Mouse (Mus musculus) heart, adult 2 months (tissue): ENCODE data around the gene Calm5. TPM values are rescaled to one million over a fixed set of nuclear protein-coding genes. Genes with fewer than 3 reads are reported as not detected.

Experiments
- DNase-seq, 2 experiments: peaks; one replicate each; pipeline ENCODE4 v3.0.0; 2021
- H3K27ac ChIP-seq: fragments of 200-600 bp; 2 replicates; pipeline ENCODE4 v1.8.1; 2022
- H3K27me3 ChIP-seq: fragments of 200-500 bp; 2 replicates; pipeline ENCODE4 v1.6.1; 2012; ENCODE audit warnings: mild to moderate bottlenecking, low read length, inconsistent platforms, mixed read lengths; ENCODE audit not compliant: control insufficient read depth, insufficient read depth
- H3K36me3 ChIP-seq: fragments of 200-500 bp; 2 replicates; pipeline ENCODE4 v1.6.1; 2012; ENCODE audit warnings: low read length, inconsistent platforms; ENCODE audit not compliant: control insufficient read depth, insufficient read depth
- H3K4me1 ChIP-seq: fragments of 200-500 bp; 2 replicates; pipeline ENCODE4 v1.6.1; 2011; ENCODE audit warnings: low read length; ENCODE audit not compliant: control insufficient read depth, insufficient read depth
- H3K4me3 ChIP-seq: fragments of 200-600 bp; 2 replicates; pipeline ENCODE4 v1.8.1; 2022
- H3K79me2 ChIP-seq: fragments of 200-500 bp; replicated peaks from 2 replicates; pipeline ENCODE4 v1.6.1; 2012; ENCODE audit warnings: mild to moderate bottlenecking, inconsistent platforms, low read length, moderate library complexity, mixed read lengths; ENCODE audit not compliant: control insufficient read depth, insufficient read depth
- H3K9ac ChIP-seq: fragments of 200-500 bp; 2 replicates; pipeline ENCODE4 v1.6.1; 2012; ENCODE audit warnings: low read depth, mild to moderate bottlenecking, control low read depth, inconsistent platforms, low read length, mixed read lengths
- CTCF ChIP-seq: fragments of 200-600 bp; IDR thresholded peaks from 2 replicates; pipeline ENCODE4 v1.8.1; 2022; ENCODE audit warnings: antibody characterized with exemption, mild to moderate bottlenecking, moderate library complexity
- EP300 ChIP-seq: fragments of 200-500 bp; IDR thresholded peaks from 2 replicates; pipeline ENCODE4 v1.6.1; 2011; ENCODE audit warnings: low read depth, low read length, control low read depth; ENCODE audit not compliant: insufficient read depth
- POLR2A ChIP-seq: fragments of 200-500 bp; IDR thresholded peaks from 2 replicates; pipeline ENCODE4 v1.6.1; 2011; ENCODE audit warnings: mild to moderate bottlenecking, low read depth, low read length, control low read depth; ENCODE audit not compliant: insufficient read depth
- WGBS: fragments of 180-500 bp; shearing (Covaris S2); methylation state at CpG from one replicate; pipeline ENCODE4 v1.1.7; 2018; 5-methylcytosine and 5-hydroxymethylcytosine counted together
- intact Hi-C: fragments of 180-260 bp; cut with DNase I; formaldehyde crosslinking; loops from one replicate; pipeline ENCODE4 v1.15.1; 2025
- polyA plus RNA-seq: library from polyadenylated mRNA; depleted of rRNA; stranded (reverse); fragments of >200 nt; gene quantifications from 2 replicates; pipeline ENCODE4 v1.2.3, GENCODE M21; 2012
- total RNA-seq, 2 experiments: library from RNA; stranded (reverse); gene quantifications; 2 replicates each; pipeline ENCODE4 v1.2.3; 2021

Calm5 gene
- total and polyA plus RNA-seq, 3 experiments: not detected

DNA sequence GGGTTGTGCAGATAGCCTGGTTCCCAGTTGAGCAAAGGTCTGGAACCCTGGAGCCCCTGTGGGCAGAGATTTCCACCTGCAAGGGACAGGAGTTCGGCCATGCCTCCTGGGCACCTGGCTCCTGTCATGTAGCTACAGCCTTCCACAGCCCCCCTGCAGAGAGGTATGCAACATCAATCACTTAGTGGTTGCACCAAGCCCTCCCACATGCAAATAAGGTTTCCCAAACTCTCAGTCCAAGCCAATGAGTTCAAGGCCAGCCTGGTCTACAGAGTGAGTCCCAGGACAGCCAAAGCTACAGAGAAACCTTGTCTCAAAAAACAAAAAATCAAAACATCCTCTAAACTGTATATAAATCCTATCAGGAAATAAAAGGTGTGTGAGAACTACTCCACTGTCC, 3.6 kb upstream of the Calm5 start:
- no peak for DNase-seq
- Histone ChIP-seq H3K27ac (no peak overlapping the region), H3K79me2 (no peaks in the 10 kb centered on the region), H3K36me3 (no peaks in the 10 kb centered on the region), H3K4me3 (no peak overlapping the region), H3K9ac (no peak overlapping the region), H3K4me1 (no peaks in the 10 kb centered on the region), H3K27me3 (no peaks in the 10 kb centered on the region)
- TF ChIP-seq POLR2A (no peak), CTCF (no peak), EP300 (no peak)
- WGBS: 88% methylated on average over 1 of the region's 1 CpGs
- intact Hi-C loops: no loop called here

DNA sequence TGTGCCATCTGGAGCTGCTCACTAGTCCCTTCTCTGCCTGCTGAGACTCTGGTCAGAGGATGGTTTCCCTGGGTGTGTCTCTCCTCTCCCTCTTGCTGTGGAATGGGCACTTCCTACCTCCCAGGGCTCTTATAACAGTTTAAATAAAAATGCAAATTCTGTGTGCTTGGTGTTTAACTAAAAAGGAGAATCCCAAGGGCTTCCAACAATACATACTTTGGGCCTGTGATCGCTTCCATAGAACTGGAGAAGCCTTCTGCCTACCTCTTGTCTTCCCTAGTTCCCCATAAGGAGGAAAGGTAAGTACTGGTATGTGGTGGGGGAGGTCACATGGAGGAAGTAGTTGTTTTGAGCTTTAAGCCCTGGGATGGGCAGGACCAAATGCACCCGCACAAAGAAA, 883 bp downstream of the Calm5 start:
- no peak for TF ChIP-seq CTCF
- TF ChIP-seq EP300: no peak
- TF ChIP-seq POLR2A: no peak
- Histone ChIP-seq H3K27me3 (no peaks in the 10 kb centered on the region), H3K9ac (no peak overlapping the region), H3K4me3 (no peak overlapping the region), H3K27ac (no peak overlapping the region), H3K36me3 (no peaks in the 10 kb centered on the region), H3K79me2 (no peaks in the 10 kb centered on the region), H3K4me1 (peaks cover 2% of the 10 kb centered on the region; the same call in 1 of the 2 replicates)
- WGBS: 85% methylated on average over 2 of the region's 2 CpGs
- DNase-seq: no peak
- intact Hi-C loops: no loop called here

GRCm38 (mm10) chr13:3856252-3856651, 2.3 kb downstream of the Calm5 start:
- DNase-seq: no peak
- Histone ChIP-seq H3K36me3 (no peaks in the 10 kb centered on the region), H3K27me3 (no peaks in the 10 kb centered on the region), H3K4me1 (peaks cover 2% of the 10 kb centered on the region; the same call in 1 of the 2 replicates), H3K27ac (no peak overlapping the region), H3K9ac (no peak overlapping the region), H3K4me3 (no peak overlapping the region), H3K79me2 (no peaks in the 10 kb centered on the region)
- TF ChIP-seq EP300: no peak
- TF ChIP-seq POLR2A: no peak
- no peak for TF ChIP-seq CTCF
- WGBS: 46% methylated on average over 1 of the region's 1 CpGs
- intact Hi-C loops: no loop called here

DNA sequence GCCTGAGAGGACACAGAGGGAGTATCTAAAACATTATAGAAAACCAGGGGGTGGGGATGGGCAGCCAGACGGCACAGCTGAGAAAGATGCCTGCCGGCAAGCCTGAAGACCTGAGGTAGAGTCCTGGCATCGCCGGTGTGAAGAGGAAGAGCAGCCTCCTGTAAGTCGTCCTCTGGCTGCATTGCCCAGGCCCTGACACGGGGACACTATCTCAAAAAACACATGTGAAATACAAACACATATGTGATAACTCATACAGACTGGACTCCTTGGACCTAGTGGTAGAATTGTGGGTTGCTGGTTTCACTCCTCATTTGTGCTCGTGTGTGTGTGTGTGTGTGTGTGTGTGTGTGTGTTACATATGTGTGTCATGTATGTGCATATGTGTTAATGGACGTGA, 7.3 kb downstream of the Calm5 start:
- Histone ChIP-seq H3K79me2 (no peaks in the 10 kb centered on the region), H3K4me1 (peaks cover 2% of the 10 kb centered on the region; the same call in 1 of the 2 replicates), H3K27me3 (no peaks in the 10 kb centered on the region), H3K9ac (no peak overlapping the region), H3K27ac (no peak overlapping the region), H3K36me3 (no peaks in the 10 kb centered on the region), H3K4me3 (no peak overlapping the region)
- TF ChIP-seq EP300: no peak
- no peak for TF ChIP-seq CTCF
- TF ChIP-seq POLR2A: no peak
- DNase-seq: no peak
- intact Hi-C loops: no loop called here
- WGBS: 81% methylated on average over 8 of the region's 8 CpGs

DNA sequence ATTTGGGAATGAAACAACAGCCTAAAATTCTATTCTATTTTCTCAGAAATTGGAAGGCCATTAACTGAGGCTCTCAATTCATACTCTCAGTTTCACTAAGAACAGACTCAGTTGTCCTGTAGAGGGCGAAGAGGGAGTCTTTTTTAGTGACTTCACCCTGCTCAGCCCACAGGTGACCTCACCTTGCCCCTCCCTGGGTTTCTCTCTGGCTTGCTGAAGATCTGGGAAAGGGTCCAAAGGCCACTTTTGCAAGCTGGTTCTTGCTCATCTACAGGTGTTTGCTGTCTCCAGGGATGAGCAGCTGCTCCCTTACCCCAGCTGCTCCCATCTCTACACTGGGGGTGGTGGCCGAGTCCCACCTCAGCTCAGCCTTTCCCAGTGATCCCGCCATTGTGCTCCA, 8.4 kb downstream of the Calm5 start:
- Histone ChIP-seq H3K79me2 (no peaks in the 10 kb centered on the region), H3K27me3 (no peaks in the 10 kb centered on the region), H3K9ac (no peak overlapping the region), H3K4me3 (no peak overlapping the region), H3K4me1 (no peaks in the 10 kb centered on the region), H3K36me3 (no peaks in the 10 kb centered on the region), H3K27ac (no peak overlapping the region)
- TF ChIP-seq CTCF (no peak), EP300 (no peak), POLR2A (no peak)
- intact Hi-C loops: no loop called here
- 76% methylated on average over 3 of the region's 3 CpGs for WGBS
- no peak for DNase-seq

DNA sequence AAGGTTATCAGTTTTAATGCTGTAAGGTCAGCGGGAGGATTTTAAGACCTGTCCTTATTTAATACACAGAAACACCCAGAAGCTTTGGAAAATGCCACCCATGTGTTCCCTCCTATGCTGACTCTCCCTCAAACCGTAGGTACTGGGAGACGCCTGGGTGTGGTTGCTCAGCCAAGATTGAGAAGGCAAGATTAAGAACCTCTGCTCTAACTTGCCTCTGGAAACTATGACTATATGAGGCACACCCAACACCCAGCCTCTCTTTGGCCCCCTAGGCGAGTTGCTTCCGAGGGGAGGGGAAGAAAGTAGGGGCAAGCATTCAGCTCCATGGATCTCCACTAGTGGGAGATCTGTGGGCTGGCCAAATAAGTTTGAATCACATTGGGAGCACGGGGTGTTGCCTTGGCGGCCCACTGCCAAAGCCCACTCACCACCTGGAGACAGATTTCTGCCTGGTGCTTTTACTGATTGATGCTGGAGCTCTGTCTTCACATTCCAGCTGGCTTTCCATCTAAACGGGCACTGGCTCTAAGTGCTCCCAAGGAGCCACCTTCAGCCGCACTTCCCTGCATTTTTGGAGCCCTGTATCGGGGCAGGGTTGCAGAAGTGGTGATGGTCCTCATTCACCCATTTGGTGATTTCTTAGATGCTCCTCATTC, 9.1 kb downstream of the Calm5 start:
- Histone ChIP-seq H3K9ac (no peak overlapping the region), H3K4me3 (no peak overlapping the region), H3K79me2 (no peaks in the 10 kb centered on the region), H3K36me3 (no peaks in the 10 kb centered on the region), H3K27ac (no peak overlapping the region), H3K4me1 (no peaks in the 10 kb centered on the region), H3K27me3 (no peaks in the 10 kb centered on the region)
- no peak for TF ChIP-seq EP300
- TF ChIP-seq CTCF: no peak
- no peak for TF ChIP-seq POLR2A
- intact Hi-C loops: no loop called here
- 81% methylated on average over 10 of the region's 10 CpGs for WGBS
- DNase-seq: no peak
